Mouse (Mus musculus) stomach, postnatal 0 days (tissue): Measurements from ENCODE around the gene Scaf4.

Experiments
- CTCF ChIP-seq: IDR thresholded peaks from 2 replicates; pipeline ENCODE4 v1.5.1; 2016; ENCODE audit warnings: antibody characterized with exemption, low read depth, mild to moderate bottlenecking, moderate library complexity
- EP300 ChIP-seq: optimal IDR thresholded peaks from 2 replicates; pipeline ENCODE3; 2016; ENCODE audit warnings: antibody characterized with exemption

DNA sequence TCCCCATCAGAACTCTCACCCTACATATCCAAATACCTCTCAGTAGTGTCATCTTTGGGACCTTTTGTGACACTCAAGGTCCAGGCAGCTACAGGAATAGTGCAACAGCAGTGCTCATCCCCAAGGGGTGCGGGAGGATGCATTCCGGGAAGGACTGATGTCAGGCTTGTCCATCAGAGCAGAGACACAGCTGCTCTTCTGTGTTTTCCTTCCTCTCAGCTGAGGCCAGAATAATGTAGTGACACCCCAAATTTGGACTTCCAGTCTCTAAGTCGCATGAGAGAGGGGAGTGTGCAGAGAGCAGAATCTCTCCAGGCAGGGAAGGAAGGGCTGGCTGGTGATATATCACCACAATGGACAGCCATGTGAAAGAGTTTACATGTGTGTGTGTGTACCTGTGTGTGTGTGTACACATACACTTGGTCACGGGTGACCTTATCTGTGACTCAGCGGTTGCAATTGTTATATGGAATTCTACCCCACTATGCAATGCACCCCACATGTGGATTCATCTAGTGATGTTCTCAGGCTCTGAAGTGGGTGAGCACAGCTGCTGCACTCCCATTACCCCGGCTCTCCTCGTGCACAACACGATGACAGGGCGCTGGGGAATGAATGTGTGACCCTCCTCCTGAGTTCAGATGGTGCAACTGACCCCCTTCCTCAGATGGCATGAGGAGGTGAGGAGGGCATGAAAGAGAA, 19.1 kb upstream of the Scaf4 start:
- TF ChIP-seq CTCF (no peak), EP300 (no peak)
